Mouse (Mus musculus): ENCODE data around the gene Bcl9. TPM values are rescaled to one million over a fixed set of nuclear protein-coding genes. Genes with fewer than 3 reads are reported as not detected.

The Bcl9 gene
- total and polyA plus RNA-seq, 3 experiments: 1.1 to 13.5 (median 3.3) TPM

DNA sequence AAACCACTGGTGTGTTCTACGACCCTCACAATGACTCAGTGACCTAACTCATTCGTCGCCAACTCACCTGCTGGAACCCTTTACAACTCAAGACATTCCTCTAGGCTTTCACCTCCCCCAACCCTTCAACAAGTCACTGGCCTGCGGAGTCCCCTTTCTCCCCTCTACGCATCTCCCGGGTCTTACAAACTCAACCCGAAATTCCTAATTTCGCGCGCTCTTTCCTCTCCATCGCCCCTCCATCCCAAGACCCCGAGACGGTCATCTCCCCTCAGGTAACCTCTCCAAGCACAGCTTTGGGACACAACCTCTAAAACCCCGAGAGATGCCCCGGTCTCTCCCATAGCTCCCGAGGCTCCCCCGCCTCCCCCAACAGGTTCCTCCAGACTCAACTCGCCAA, 71.0 kb downstream of the Bcl9 start:
- DNase-seq (ENCODE audit: extremely low read depth): no peak
- H3K4me2 ChIP-seq (ENCODE audit: insufficient read depth, low read depth, poor library complexity, severe bottlenecking): peak overlapping the region; percentile 48
- H3K79me2 ChIP-seq (replicated peaks; ENCODE audit: control insufficient read depth, extremely low read depth, insufficient read depth, poor library complexity, severe bottlenecking): no peaks in the 10 kb centered on the region; the same call in 1 of the 2 replicates
- H3K4me3 ChIP-seq (replicated peaks in 1 of 3; ENCODE audit: low read depth in 2 of 3, low read length in 2 of 3, poor library complexity in 1 of 3): peak overlapping the region; percentile 71 to 72 (median 71)
- TF ChIP-seq PAX5 (IDR thresholded peaks at IDR 0.05; ENCODE audit: low read length) (no peak), MAX (IDR thresholded peaks at IDR 0.05; ENCODE audit: low read length) (no peak), MXI1 (IDR thresholded peaks at IDR 0.05; ENCODE audit: low read depth, low read length) (no peak), ZMIZ1 (IDR thresholded peaks at IDR 0.05; ENCODE audit: low read depth, low read length) (no peak), E2F4 (IDR thresholded peaks at IDR 0.05; ENCODE audit: insufficient replicate concordance, low read depth, low read length) (no peak), POLR2A (IDR thresholded peaks at IDR 0.05; ENCODE audit: low read depth, low read length) (no peak), MYC (IDR thresholded peaks at IDR 0.05; ENCODE audit: low read depth, low read length) (no peak), MAZ (IDR thresholded peaks at IDR 0.05; ENCODE audit: low read depth, low read length) (no peak), IRF4 (IDR thresholded peaks at IDR 0.05; ENCODE audit: low read depth, low read length) (no peak), MEF2A (IDR thresholded peaks at IDR 0.05; ENCODE audit: borderline replicate concordance, low read depth, low read length) (no peak), HCFC1 (IDR thresholded peaks at IDR 0.05; ENCODE audit: low read depth, low read length) (no peak), JUND (conservative IDR thresholded peaks at IDR 0.05; ENCODE audit: low read depth, low read length) (no peak), SMC3 (IDR thresholded peaks at IDR 0.05; ENCODE audit: low read depth, low read length) (no peak), TBP (conservative IDR thresholded peaks at IDR 0.05; ENCODE audit: low read depth, low read length) (no peak), ELF1 (IDR thresholded peaks at IDR 0.05; ENCODE audit: low read depth, low read length) (no peak), CTCF (conservative IDR thresholded peaks at IDR 0.05 in 1 of 2, IDR thresholded peaks at IDR 0.05 in 1 of 2; ENCODE audit: low read depth in 2 of 2, low read length in 2 of 2) (no peak), CHD1 (IDR thresholded peaks at IDR 0.05; ENCODE audit: low read depth, low read length) (no peak), ZNF384 (IDR thresholded peaks at IDR 0.05; ENCODE audit: low read depth, low read length) (no peak)
- dilution Hi-C loops (cut with MboI; ENCODE audit: extremely low pct_ligation_motif_present, extremely low pct_unique_long_range_greater_than_20kb, low sequenced_read_pairs): no loop called here
- peaks cover 13 to 58% of the 10 kb centered on the region in 2 experiments for H3K4me1 ChIP-seq (ENCODE audit: control insufficient read depth in 1 of 2, insufficient read depth in 2 of 2)
- in situ Hi-C loops (cut with MboI; ENCODE audit: low pct_ligation_motif_present, low pct_unique_long_range_greater_than_20kb, low sequenced_read_pairs): no loop called here
- H3K9ac ChIP-seq (ENCODE audit: insufficient read depth, low read depth): peak overlapping the region; percentile 81
- H3K27me3 ChIP-seq (replicated peaks): no peaks in the 10 kb centered on the region
- no peaks in the 10 kb centered on the region for H3K9me3 ChIP-seq (replicated peaks; ENCODE audit: low read length)
- peaks cover 0 to 11% of the 10 kb centered on the region in 2 experiments for H3K36me3 ChIP-seq (replicated peaks in 1 of 2; ENCODE audit: control insufficient read depth in 1 of 2, insufficient read depth in 1 of 2, low read length in 1 of 2)
- H3K27ac ChIP-seq (ENCODE audit: insufficient read depth, low read depth): no peak overlapping the region

DNA sequence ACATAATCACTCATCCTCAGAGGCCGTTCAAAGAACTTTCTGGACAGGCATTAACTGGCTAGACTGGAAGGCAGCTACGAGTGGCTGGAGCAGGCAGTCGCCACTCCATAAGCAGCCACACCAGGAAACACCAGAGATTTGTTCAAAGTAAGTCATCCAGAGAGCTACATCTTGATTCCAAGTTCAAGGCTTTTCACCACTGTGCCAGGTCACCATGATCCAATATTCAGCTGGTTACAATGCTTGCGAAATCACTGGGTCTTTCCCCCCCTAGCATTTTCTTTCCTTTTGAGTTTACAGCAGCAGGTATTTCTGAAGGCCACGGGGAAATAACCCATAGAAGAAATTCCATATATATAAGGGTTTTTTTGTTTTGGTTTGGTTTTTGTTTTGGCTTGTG, 72.5 kb downstream of the Bcl9 start:
- H3K9ac ChIP-seq (ENCODE audit: insufficient read depth, low read depth): no peak overlapping the region
- H3K4me1 ChIP-seq (ENCODE audit: control insufficient read depth in 1 of 2, insufficient read depth in 2 of 2): peaks cover 13 to 52% of the 10 kb centered on the region in 2 experiments
- H3K27ac ChIP-seq (ENCODE audit: insufficient read depth, low read depth): no peak overlapping the region
- H3K27me3 ChIP-seq (replicated peaks): no peaks in the 10 kb centered on the region
- in situ Hi-C loops (cut with MboI; ENCODE audit: low pct_ligation_motif_present, low pct_unique_long_range_greater_than_20kb, low sequenced_read_pairs): no loop called here
- no peak for TF ChIP-seq ZMIZ1 (IDR thresholded peaks at IDR 0.05; ENCODE audit: low read depth, low read length)
- TF ChIP-seq KAT2A (IDR thresholded peaks at IDR 0.05; ENCODE audit: insufficient replicate concordance, low read length): no peak
- no peak for TF ChIP-seq POLR2A (IDR thresholded peaks at IDR 0.05; ENCODE audit: low read depth, low read length)
- TF ChIP-seq IRF4 (IDR thresholded peaks at IDR 0.05; ENCODE audit: low read depth, low read length): 0 out of 2 replicates have a peak, but pooled peaks have one; percentile 19
- H3K9me3 ChIP-seq (replicated peaks; ENCODE audit: low read length): no peaks in the 10 kb centered on the region
- dilution Hi-C loops (cut with MboI; ENCODE audit: extremely low pct_ligation_motif_present, extremely low pct_unique_long_range_greater_than_20kb, low sequenced_read_pairs): no loop called here
- H3K4me2 ChIP-seq (ENCODE audit: insufficient read depth, low read depth, poor library complexity, severe bottlenecking): no peak overlapping the region
- H3K36me3 ChIP-seq (replicated peaks in 1 of 2; ENCODE audit: control insufficient read depth in 1 of 2, insufficient read depth in 1 of 2, low read length in 1 of 2): peaks cover 4 to 26% of the 10 kb centered on the region in 2 experiments
- no peak overlapping the region for H3K4me3 ChIP-seq (replicated peaks in 1 of 3; ENCODE audit: low read depth in 2 of 3, low read length in 2 of 3, poor library complexity in 1 of 3)
- no peaks in the 10 kb centered on the region; the same call in 1 of the 2 replicates for H3K79me2 ChIP-seq (replicated peaks; ENCODE audit: control insufficient read depth, extremely low read depth, insufficient read depth, poor library complexity, severe bottlenecking)
- DNase-seq (ENCODE audit: extremely low read depth): no peak

Data from CH12.LX (cell line).